Mouse (Mus musculus) kidney, adult 2 months (tissue): ENCODE measurements at regions not wholly inside any gene's neighbourhood (a gene's known extent, or its start where the extent isn't known, plus 50 kb on each side); places are given as distances from the start of the nearest gene placed in this dataset.
"Not testable (repeated sequence)": the region's sequence is repeated elsewhere in the genome, so short reads cannot be mapped to it uniquely, and the experiment has no call there.

Experiments
- DNase-seq: peaks from one replicate; pipeline ENCODE4 v3.0.0; 2021
- H3K27ac ChIP-seq: fragments of 200-500 bp; 2 replicates; pipeline ENCODE4 v1.5.1; 2012; ENCODE audit warnings: low read depth, low read length, control low read depth, inconsistent platforms; ENCODE audit not compliant: insufficient read depth
- H3K27me3 ChIP-seq: fragments of 200-500 bp; replicated peaks from 2 replicates; pipeline ENCODE4 v1.6.1; 2012; ENCODE audit warnings: mild to moderate bottlenecking, moderate library complexity, low read length, inconsistent platforms; ENCODE audit not compliant: control insufficient read depth, insufficient read depth
- H3K36me3 ChIP-seq: fragments of 200-500 bp; 2 replicates; pipeline ENCODE4 v1.6.1; 2012; ENCODE audit warnings: mild to moderate bottlenecking, moderate library complexity, low read length, inconsistent platforms; ENCODE audit not compliant: control insufficient read depth, insufficient read depth
- H3K4me1 ChIP-seq: fragments of 200-500 bp; 2 replicates; pipeline ENCODE4 v1.6.1; 2011; ENCODE audit warnings: low read length; ENCODE audit not compliant: control insufficient read depth, insufficient read depth
- H3K4me3 ChIP-seq: fragments of 200-500 bp; 2 replicates; pipeline ENCODE4 v1.5.1; 2011; ENCODE audit warnings: mild to moderate bottlenecking, low read depth, low read length, control low read depth; ENCODE audit not compliant: insufficient read depth
- CTCF ChIP-seq: fragments of 200-500 bp; conservative IDR thresholded peaks from 2 replicates; pipeline ENCODE4 v1.5.1; 2011; ENCODE audit warnings: low read depth, mild to moderate bottlenecking, control low read depth, low read length, moderate library complexity, mixed read lengths; ENCODE audit not compliant: insufficient read depth, insufficient read length
- POLR2A ChIP-seq: fragments of 200-500 bp; IDR thresholded peaks from one replicate; pipeline ENCODE4 v1.6.1; 2011; ENCODE audit warnings: low read depth, low read length, control low read depth
- WGBS: fragments of 180-500 bp; shearing (Covaris S2); methylation state at CpG from one replicate; pipeline ENCODE4 v1.1.7; 2018; 5-methylcytosine and 5-hydroxymethylcytosine counted together

DNA sequence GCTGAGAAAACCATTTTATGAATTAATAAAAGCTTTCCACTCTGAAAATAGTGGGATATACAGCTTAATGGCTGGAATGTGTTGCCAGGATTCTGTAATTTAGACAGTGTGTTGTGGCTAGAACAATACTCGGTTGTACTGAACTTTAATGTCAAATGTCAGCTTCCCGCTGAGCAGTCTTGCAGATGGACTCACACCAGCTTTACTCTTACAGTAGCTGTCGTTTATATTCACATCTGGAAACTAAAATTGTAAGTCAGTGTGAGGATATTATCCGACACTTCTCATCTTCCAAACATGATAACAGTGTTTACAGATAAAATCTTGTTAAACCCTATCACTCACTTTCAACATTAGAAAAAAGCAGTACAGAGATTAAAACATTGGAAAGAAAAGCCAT, 328.3 kb upstream of the Gje1 start:
- Histone ChIP-seq H3K27me3 (no peaks in the 10 kb centered on the region), H3K27ac (no peak overlapping the region), H3K4me1 (no peaks in the 10 kb centered on the region), H3K36me3 (no peaks in the 10 kb centered on the region), H3K4me3 (no peak overlapping the region)
- DNase-seq, result no peak
- TF ChIP-seq CTCF (no peak), POLR2A (no peak)
- WGBS, result 66% methylated on average over 4 of the region's 4 CpGs

DNA sequence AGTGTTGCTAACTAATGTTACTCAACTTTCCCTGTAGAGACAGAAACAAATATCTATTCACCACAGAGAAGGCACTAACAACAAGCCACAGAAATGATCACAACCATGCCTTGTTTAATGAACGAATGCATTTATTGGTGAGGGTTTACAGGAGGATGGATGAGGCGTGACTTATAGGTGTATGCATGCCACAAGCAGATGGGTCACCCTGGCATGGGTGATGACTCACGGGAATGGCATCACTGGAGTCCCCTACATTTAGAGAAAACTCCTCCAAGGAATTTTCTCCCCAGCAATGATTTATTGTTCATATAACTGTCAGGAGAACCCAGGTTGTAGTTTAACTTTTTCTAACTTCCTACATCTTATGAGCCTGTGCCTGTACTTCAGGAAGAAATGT, 319.6 kb upstream of the Gje1 start:
- no peak for TF ChIP-seq POLR2A
- no peak for TF ChIP-seq CTCF
- no peaks in the 10 kb centered on the region for H3K27me3 ChIP-seq
- no peak overlapping the region for H3K27ac ChIP-seq
- no peaks in the 10 kb centered on the region for H3K36me3 ChIP-seq
- WGBS, result 60% methylated on average over 3 of the region's 3 CpGs
- no peaks in the 10 kb centered on the region for H3K4me1 ChIP-seq
- DNase-seq, result no peak
- H3K4me3 ChIP-seq, result no peak overlapping the region

DNA sequence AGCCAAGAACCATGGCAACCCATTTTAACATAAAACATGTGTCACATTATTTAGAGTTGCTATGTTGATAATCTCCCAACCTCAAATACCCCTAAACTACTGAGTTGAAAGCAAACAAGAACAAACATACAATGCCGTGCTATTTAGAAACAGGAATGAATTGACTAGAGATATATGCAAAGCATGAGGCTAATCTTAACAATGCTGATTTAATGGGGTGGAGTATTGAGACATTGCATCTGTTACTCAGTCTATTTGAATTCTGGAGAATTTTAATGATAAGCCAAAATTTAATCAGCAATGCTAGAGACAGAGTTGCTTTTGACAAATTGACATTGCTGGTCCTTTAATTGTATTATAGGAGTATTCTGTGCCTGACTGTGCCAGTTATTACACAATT, 313.5 kb upstream of the Gje1 start:
- no peak for DNase-seq
- Histone ChIP-seq H3K4me1 (no peaks in the 10 kb centered on the region), H3K36me3 (no peaks in the 10 kb centered on the region), H3K27me3 (no peaks in the 10 kb centered on the region), H3K4me3 (no peak overlapping the region), H3K27ac (no peak overlapping the region)
- TF ChIP-seq POLR2A (no peak), CTCF (no peak)
- WGBS, result 79% methylated on average over 1 of the region's 1 CpGs

DNA sequence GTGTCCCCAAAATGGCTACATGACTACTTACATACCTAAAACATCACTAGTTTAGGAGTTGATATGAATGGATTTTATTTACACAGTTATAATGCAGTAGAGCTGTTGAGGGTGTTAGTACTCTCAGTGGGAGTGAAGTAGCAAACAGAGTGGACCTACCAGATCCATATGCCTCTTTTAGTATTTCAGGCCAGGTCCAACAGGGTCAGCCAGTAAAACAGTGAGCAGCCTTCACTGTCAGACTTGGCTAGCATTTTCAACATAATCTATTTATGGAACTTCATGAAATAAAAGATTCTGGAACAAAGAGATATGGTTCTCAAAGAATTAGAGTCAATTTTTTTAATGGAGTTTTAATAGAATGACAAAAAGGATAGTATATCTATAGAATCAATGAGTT, 311.1 kb upstream of the Gje1 start:
- TF ChIP-seq POLR2A (no peak), CTCF (no peak)
- Histone ChIP-seq H3K27me3 (no peaks in the 10 kb centered on the region), H3K36me3 (no peaks in the 10 kb centered on the region), H3K4me3 (no peak overlapping the region), H3K4me1 (no peaks in the 10 kb centered on the region), H3K27ac (no peak overlapping the region)
- DNase-seq, result no peak

DNA sequence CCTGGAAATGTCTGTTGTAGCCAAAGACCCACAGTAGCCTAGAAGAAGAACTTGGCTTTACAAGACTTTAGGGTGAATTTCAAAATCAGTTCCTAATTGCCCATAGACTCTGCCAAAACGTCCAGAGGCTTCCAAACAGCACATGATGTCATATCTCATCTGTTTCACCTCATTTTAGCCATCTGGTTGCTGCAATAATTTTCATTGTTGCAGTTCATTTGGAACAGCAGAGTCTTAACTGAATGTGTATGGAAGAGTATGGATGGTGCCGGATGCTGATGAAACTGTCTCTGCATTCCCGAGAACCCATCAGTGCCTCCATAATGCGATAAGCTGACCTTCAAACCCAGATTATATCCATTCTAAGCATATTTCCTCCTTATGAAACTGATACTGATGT, 295.9 kb upstream of the Gje1 start:
- Histone ChIP-seq H3K36me3 (no peaks in the 10 kb centered on the region), H3K4me3 (no peak overlapping the region), H3K4me1 (no peaks in the 10 kb centered on the region), H3K27me3 (no peaks in the 10 kb centered on the region), H3K27ac (no peak overlapping the region)
- no peak for TF ChIP-seq POLR2A
- TF ChIP-seq CTCF, result no peak
- WGBS, result 77% methylated on average over 4 of the region's 4 CpGs
- DNase-seq, result no peak

DNA sequence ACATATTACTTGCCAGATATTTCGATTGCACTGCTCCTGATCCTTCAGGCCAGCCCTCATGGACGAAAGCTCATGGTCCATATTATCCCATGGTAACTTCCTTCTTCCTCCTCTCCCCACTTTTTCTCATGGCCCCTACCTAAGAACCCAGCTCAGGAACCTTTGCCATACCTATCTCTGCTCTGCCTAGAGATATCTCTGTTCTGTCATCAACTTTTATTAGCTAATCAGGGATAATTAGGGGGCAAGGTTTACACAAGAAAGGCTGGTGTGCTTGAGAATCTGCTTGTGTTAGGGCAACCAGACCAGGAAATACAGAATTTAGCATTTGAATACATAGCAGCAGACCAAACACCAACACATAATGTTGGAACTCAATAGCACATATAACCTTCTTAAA, 278.4 kb upstream of the Gje1 start:
- no peak for DNase-seq
- Histone ChIP-seq H3K27me3 (no peaks in the 10 kb centered on the region), H3K27ac (no peak overlapping the region), H3K4me1 (no peaks in the 10 kb centered on the region), H3K36me3 (no peaks in the 10 kb centered on the region), H3K4me3 (no peak overlapping the region)
- WGBS, result 80% methylated on average over 2 of the region's 2 CpGs
- TF ChIP-seq CTCF, result no peak
- no peak for TF ChIP-seq POLR2A

DNA sequence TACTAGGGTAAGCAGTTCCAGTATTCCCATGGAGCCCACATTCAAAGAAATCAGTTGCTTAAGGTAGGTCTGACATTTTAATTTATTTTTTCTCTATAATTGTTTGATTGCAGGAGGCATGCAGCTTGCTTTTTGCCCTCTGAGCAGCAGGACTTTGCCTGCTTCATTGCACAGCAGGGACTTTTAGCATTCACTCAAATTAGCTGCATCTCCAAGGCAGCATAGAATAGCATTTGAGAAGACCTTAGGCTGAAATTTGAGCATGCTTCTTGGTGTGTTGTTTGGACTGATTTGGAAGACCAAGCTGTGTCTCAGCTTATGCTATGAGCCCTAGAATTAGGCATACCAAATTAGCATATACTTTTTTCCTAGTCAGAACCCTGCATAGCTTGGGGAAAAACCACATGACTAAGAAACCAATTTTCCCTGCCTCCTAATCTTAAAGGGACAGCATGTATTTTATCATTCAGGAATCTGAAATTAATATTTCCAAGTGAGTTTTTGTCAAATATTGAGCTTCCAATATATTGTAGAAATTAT, 271.7 kb upstream of the Gje1 start:
- no peak for DNase-seq
- TF ChIP-seq POLR2A (no peak), CTCF (no peak)
- no peak overlapping the region for H3K4me3 ChIP-seq

DNA sequence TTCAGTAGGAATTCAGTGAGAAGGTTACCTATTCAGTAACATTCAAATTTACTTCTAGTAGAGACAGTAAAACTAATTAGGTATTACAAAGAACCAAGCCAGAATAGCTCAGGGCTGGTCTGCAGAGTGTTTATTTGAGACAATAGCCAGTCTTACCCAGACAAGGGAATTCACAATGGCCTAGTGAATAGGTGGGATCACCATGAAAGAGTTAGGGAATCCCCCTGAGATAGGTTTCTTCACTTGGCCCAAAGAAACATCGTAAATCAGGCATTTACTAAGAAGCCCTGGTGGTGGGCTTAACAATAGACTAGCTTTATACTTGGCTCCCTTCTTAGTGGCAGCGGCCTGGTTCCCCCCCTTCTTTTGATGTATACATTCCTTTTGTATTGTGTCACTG, 268.6 kb upstream of the Gje1 start:
- not testable (repeated sequence) for H3K4me1 ChIP-seq, H3K27ac ChIP-seq, H3K36me3 ChIP-seq, DNase-seq, H3K27me3 ChIP-seq, H3K4me3 ChIP-seq
- 60% methylated on average over 2 of the region's 2 CpGs for WGBS

More for the DNA sequence above, 271.7 kb upstream of the Gje1 start:
- H3K36me3 ChIP-seq, result no peaks in the 10 kb centered on the region
- H3K4me1 ChIP-seq, result no peaks in the 10 kb centered on the region
- no peaks in the 10 kb centered on the region for H3K27me3 ChIP-seq
- H3K27ac ChIP-seq, result no peak overlapping the region
